Mouse (Mus musculus) heart, postnatal 10 days (tissue): Measurements from ENCODE around the gene Ugt1a6b. TPM values are rescaled to one million over a fixed set of nuclear protein-coding genes. Genes with fewer than 3 reads are reported as not detected.
"Not testable (repeated sequence)": the region's sequence is repeated elsewhere in the genome, so short reads cannot be mapped to it uniquely, and the experiment has no call there.

Experiments
- DNase-seq, 2 experiments: peaks; one replicate each; pipeline ENCODE4 v3.0.0; 2021
- intact Hi-C: fragments of 180-260 bp; cut with DNase I; formaldehyde crosslinking; loops from one replicate; pipeline ENCODE4 v1.15.1; 2025
- total RNA-seq, 2 experiments: library from RNA; stranded (reverse); gene quantifications; 2 replicates each; pipeline ENCODE4 v1.2.3; 2021

Ugt1a6b gene
- total RNA-seq, 2 experiments from 2014 or later: 0.72 TPM; not detected in 1

DNA sequence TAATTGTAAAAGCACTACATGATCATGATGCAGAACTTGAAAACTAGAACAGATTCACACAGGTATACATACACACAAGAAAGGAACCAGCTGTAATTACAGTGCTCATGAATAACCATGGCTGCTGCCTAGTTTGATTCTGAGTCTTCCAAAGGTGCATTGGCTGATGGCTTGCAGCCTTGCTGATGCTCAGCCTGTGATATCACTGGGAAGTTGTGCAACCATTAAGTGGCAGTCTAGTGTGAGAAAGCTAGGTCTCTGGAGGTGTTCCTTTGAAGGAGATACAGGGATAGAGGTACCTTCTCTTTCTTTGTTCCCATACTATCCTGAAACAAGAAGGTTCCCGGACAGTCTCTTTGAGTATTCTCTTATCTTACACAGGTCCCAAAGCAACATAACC is 116.0 kb downstream of the Ugt1a6b start:
- DNase-seq: peak; percentile 5

GRCm38 (mm10) chr1:88220336-88220735 is 117.3 kb downstream of the Ugt1a6b start:
- intact Hi-C loops: no loop called here
- DNase-seq: peak; percentile 3 to 11

More for the DNA sequence above, 116.0 kb downstream of the Ugt1a6b start:
- intact Hi-C loops: no loop called here

DNA sequence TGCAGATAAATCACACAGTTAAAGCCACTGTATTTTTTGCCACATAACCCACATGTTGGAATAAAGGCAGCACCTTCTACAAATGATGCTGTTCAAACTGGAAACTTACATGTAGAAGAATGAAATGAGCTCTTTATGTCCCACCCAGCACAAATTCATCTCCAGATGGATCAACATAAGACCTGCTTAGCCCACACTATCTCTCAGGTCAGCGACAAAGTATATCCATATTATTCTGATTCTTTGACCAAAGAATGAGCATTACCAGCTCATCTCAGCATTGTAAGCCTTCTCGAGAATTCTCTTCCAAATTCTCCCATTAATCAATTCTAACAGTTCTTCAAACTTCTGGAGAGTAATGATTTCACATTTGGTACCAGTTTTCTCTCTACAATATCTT is 119.2 kb downstream of the Ugt1a6b start:
- intact Hi-C loops: no loop called here
- DNase-seq: no peak

GRCm38 (mm10) chr1:88223011-88223515 is 120.0 kb downstream of the Ugt1a6b start:
- intact Hi-C loops: not testable (repeated sequence)
- peak in 1 of 2 experiments; percentile 2 for DNase-seq

GRCm38 (mm10) chr1:88223591-88223990 is 120.5 kb downstream of the Ugt1a6b start:
- intact Hi-C loops: no loop called here
- peak in 1 of 2 experiments; percentile 7 for DNase-seq

DNA sequence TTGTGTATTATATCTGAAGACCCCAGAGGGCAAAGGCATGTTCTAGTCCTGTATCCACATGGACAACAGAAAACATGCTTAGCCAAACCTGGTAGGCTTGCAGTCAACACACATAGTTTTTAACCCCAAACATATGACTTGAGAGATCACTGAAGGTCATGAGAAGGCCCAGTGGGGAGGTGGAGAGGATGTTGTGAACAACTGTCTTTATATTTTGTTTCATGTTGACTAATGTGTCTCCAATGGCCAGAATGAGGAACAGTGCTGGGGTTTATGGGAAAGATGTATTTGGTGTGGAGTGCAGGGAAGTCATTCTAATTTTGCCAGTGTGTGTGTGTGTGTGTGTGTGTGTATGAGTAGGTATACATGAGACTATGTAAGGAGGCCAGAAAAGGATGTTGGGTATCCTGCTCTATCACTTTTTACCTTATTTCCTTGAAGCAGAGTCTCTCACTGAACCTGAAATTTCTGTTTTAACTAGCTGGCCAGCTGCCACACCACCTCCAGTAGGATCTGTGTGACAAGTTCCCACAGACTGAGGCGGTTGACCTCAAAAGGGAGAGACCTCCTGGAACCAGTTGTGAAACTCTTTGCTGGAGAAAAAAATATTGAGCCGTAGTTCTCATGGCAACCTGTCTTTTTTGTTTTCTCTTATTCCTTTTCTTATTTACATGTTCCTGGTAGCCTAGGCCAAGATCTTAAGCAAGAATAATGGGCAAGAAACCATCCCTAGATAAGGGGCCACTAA is 121.2 kb downstream of the Ugt1a6b start:
- DNase-seq: peak in 1 of 2 experiments; percentile 8
- intact Hi-C loops: no loop called here

- DNase-seq, intact Hi-C loops: not testable (repeated sequence)
These were observed 122.2 kb downstream of the Ugt1a6b start for GRCm38 (mm10) chr1:88225301-88225700.

DNA sequence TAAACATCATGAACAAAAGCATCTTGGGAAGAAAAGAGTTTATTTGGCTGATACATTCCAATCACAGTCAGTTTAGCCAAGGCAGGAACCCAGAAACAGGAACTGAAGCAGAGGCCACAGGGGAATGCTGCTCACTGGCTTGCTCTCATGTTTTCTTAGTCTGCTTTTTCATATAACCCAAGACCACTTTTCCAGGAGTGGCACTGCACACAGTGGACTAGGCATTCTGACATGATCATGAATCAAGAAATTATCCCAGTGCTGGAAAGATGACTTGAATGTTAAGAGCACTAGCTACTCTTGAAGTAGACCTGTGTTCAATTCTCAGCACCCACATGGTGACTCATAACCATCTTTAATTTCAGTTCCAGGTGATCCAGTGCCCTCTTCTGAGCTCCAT is 122.7 kb downstream of the Ugt1a6b start:
- intact Hi-C loops: no loop called here
- DNase-seq: no peak

DNA sequence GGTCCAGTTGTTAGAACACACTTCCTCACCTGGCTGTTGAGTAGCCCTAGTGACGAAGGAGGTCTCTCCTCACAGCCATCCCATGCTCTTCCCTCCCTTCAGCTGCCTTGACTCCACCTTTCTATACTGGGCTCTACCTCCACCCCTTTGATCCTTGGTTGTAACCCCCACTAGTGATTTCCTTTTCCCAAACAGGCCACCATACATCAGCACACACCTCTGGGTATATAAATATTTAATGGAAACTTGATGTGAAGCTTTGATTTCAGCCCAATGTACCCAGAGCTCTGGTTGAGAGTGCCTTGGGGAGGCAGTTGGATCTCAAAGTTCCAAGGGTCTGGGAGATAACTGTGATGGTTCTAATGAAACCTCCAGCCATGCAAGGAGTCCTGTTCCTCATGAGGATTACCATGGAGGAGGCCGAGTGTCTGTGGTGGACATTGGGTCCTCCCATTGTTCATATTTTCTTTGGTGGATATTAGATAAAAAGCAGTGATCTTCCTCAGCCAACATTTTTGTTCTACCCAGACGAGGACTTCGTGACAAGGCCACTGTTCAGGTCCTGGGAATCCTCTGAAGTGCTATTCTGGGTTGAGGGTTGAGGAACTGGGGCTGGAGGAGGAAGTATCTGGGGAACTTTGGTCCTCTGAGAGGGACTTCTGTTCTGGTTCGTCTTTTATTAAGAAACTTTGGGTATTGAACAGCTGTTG is 123.8 kb downstream of the Ugt1a6b start, which contains the start of gene Mroh2a:
Gene Mroh2a, plus strand, starts transcription at position 317 of the 710 bp plus-strand sequence.
- DNase-seq: no peak

GRCm38 (mm10) chr1:88227482-88227881 is 124.4 kb downstream of the Ugt1a6b start:
- intact Hi-C loops: no loop called here
- DNase-seq: no peak

More for the DNA sequence above, 123.8 kb downstream of the Ugt1a6b start, which contains the start of gene Mroh2a:
- intact Hi-C loops: no loop called here

DNA sequence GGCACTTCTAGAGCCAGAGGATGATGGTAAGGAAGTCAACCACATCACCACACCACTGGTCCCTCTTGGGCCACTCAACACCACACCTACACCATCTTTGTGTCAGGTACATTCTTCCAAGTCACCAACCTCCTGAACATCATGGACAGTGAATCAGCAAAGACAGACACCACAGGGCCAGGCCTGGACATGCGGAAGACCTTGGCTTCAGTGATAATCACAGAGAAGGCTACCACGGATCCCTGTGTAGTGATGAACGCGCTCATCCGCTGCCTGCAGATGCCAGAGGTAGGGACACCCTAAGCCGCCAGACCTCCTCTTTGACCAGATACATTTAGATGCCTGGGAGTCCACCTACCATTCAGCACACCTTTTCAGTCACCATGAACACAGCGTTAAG is 125.1 kb downstream of the Ugt1a6b start:
- no peak for DNase-seq
- intact Hi-C loops: no loop called here

DNA sequence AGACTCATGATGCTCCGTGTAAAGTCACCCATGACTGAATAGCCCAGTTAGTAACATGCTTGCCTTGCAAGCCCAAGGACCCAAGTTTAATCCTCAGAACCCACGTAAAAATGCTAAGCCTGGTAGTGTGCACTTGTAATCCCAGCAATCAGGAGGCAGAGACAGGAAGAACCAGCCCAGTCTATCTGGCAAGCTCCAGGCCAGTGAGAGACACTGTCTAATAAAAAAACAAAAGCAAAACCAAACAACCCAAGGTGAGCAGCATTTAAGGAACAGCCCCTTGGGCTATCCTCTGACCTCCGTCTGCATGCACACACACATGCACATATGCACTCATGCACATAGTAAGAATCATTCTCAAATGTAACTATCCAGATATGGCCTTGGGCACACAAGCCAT is 126.5 kb downstream of the Ugt1a6b start:
- intact Hi-C loops: no loop called here
- DNase-seq: no peak

GRCm38 (mm10) chr1:88229986-88230385 is 126.9 kb downstream of the Ugt1a6b start:
- no peak for DNase-seq
- intact Hi-C loops: no loop called here

GRCm38 (mm10) chr1:88230421-88230820 is 127.4 kb downstream of the Ugt1a6b start:
- intact Hi-C loops: no loop called here
- no peak for DNase-seq

DNA sequence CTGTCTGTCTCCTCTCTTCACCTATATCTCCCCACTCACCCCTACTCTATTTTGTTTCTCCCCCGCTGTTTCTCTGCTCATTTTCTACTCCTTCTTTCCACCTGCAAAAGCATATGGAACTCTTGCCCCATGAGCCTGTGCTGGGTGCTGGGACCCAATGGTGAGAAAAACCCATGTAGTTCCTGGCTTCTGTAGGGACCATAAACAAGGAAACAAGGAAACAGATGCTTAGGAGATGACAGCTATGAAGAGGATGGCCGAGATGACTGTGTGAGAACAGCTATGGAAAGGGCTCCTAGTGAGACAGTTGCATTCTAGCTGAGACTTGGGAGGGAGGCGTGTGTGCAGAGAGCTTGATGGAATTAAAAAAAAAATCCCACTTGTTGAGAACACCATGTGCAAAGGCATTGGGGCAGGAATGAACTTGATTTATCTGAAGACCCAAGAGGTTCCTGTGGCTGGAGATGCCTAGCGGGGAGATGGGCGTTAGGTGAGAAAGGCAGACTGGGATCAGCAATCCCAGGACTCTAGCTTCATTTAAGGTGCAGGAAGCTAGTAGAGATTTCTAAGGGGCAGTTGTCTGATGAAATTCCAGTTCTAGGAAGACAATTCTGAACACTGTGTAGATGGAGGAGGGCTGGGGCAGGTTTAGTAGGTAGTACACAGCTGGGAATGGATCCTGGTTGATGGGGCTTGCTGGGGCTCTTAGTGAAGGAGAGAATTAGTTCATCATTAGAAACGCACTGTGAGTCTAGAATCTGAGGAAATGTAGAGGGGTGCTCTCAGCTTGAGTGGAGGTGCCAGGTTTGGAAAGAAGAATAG is 128.1 kb downstream of the Ugt1a6b start:
- no peak for DNase-seq
- intact Hi-C loops: no loop called here

DNA sequence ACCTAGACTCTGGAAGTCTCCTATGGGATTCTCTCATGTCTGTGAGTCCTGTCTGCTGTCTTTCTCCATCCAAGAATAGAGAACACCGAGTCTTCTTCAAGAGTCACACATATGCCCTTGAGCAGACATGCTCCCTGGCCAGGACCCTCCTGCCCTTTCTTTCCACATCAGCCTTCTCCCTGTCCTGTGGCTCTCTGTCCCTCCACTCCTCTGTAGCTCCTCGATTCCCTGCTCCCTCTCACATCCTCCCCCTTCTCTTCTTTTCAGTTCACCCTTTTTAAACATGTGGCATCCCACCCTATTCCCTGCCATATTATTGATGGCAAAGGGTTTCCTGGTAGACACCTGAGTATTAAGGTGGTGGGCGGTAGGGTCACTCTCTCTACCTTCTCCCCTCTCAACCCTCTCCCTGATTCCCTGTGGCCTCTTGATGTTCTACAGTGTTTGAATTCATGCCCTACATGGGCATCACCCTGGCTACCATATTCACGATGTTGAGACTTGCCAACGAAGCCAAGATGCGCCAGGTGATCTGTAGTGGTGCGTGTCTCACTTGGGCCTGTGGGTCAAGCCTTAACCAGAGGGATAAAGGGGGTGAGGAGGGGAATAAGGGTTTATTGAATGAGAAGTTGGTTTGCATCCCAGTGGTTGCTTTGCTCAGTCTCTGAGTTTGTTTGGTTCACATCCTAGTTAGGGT is 128.9 kb downstream of the Ugt1a6b start:
- intact Hi-C loops: no loop called here
- no peak for DNase-seq

DNA sequence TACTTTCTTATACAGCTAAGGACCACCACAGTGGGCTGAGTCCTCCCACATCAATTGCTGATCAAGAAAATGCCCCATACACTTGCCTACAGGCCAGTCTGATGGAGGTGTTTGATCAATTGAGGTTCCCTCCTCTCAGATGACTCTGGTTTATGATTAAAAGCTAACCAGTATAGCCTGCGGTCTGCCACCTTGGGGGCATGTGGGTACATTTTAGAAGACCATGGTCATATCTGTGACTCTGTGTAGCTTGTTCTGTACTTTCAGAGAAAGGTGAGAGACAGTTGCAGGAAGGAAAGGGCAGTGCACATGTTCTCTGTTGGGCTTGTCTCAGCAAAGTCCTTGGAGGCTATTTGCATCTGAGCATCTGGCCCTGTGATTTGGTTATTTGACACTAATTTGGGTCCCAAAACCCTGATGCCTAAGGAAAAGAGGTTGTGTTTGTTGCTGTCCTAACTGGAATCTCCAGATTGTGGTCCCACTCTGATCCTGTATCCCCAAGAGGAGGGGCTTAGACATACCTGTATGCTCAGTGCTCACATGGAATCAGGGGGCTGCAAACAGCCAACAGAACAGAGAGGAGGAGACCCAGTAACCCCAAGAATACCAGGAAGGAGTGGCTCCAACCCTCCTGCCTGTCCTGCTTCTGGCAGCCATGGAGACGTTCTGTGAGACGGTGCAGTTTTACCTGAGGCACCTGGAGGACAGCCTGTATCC is 129.8 kb downstream of the Ugt1a6b start:
- intact Hi-C loops: no loop called here

DNA sequence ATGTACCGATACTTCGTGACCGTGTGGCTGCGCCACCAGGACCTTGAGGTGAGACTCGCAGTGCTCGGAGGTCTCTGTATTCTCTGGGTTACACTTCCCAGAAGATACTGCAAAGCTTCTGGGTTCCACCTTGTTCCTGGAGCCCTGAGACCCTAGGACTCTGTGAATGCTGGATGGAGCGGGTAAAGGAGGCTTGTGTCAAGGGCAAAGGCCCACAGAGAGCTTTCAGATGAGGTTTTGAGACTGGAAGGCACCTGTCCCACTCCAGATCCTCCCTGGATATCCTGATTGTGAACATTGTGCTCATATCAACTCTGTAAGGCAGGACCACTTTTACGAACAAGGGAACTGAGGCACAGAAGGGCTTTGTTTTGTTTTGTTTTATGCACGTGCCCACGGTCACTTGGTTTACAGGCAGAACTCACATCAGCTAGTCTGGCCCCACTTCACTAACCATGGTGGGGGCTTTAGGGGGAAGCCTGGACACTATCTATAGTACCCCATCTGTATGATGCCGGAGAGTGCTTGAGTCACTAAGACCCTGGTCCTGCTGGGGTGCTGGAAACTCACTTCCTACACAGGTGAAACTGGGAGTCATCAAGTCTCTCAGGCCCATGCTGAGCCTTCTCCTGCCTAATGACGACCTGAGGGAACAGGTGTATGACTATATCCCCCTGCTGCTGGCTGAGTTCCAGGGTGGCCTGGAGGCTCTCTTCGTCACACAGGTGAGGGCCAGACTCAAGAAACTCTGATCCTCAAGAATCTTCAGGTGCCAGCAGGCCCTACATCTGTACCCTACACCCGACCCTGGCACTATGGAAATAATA is 130.6 kb downstream of the Ugt1a6b start:
- no peak for DNase-seq
- intact Hi-C loops: no loop called here

More for the DNA sequence above, 129.8 kb downstream of the Ugt1a6b start:
- DNase-seq: no peak

- DNase-seq: no peak
- intact Hi-C loops: no loop called here
These were observed 131.2 kb downstream of the Ugt1a6b start for GRCm38 (mm10) chr1:88234248-88234610.
